Mouse (Mus musculus): ENCODE data around the gene Gsta1. TPM values are rescaled to one million over a fixed set of nuclear protein-coding genes. Genes with fewer than 3 reads are reported as not detected.
"Not testable (repeated sequence)": the region's sequence is repeated elsewhere in the genome, so short reads cannot be mapped to it uniquely, and the experiment has no call there.

The Gsta1 gene
- polyA plus RNA-seq, 1 experiment, result 5.2 TPM

GRCm38 (mm10) chr9:78223221-78223902 lies 7.1 kb upstream of the Gsta1 start:
- H3K36me3 ChIP-seq (ENCODE audit: control insufficient read depth, insufficient read depth), result no peaks in the 10 kb centered on the region
- H3ac ChIP-seq (ENCODE audit: control insufficient read depth, insufficient read length, low read depth), result no peak overlapping the region
- H3K79me2 ChIP-seq (ENCODE audit: control insufficient read depth, insufficient read depth), result no peaks in the 10 kb centered on the region
- TF ChIP-seq USF1 (IDR thresholded peaks at IDR 0.05; ENCODE audit: low read depth), result no peak
- no peak for TF ChIP-seq FOSL1 (IDR thresholded peaks at IDR 0.05; ENCODE audit: insufficient read depth, low read length, poor library complexity, severe bottlenecking)
- TF ChIP-seq MYOG (IDR thresholded peaks at IDR 0.05; ENCODE audit: control insufficient read depth, extremely low read depth, insufficient read length), result no peak
- no peak for TF ChIP-seq MAX (IDR thresholded peaks at IDR 0.05)
- no peak for TF ChIP-seq CTCF (IDR thresholded peaks at IDR 0.05; ENCODE audit: control insufficient read depth, insufficient read depth, insufficient read length)
- no peak for TF ChIP-seq MYOD1 (IDR thresholded peaks at IDR 0.05; ENCODE audit: control insufficient read depth, insufficient read length, low read depth)
- TF ChIP-seq CEBPB (IDR thresholded peaks at IDR 0.05; ENCODE audit: low read depth), result no peak
- H3K4me3 ChIP-seq (ENCODE audit: insufficient read depth, poor library complexity, severe bottlenecking), result no peak overlapping the region
- no peaks in the 10 kb centered on the region for H3K27me3 ChIP-seq (ENCODE audit: control insufficient read depth, insufficient read depth, insufficient read length)
- H3K79me3 ChIP-seq (ENCODE audit: low read depth), result no peaks in the 10 kb centered on the region

GRCm38 (mm10) chr9:78224418-78224817 lies 6.0 kb upstream of the Gsta1 start:
- Histone ChIP-seq H3K27me3 (ENCODE audit: control insufficient read depth, insufficient read depth, insufficient read length) (no peaks in the 10 kb centered on the region), H3ac (ENCODE audit: control insufficient read depth, insufficient read length, low read depth) (no peak overlapping the region), H3K4me3 (ENCODE audit: insufficient read depth, poor library complexity, severe bottlenecking) (no peak overlapping the region), H3K79me2 (ENCODE audit: control insufficient read depth, insufficient read depth) (no peaks in the 10 kb centered on the region), H3K79me3 (ENCODE audit: low read depth) (no peaks in the 10 kb centered on the region), H3K36me3 (ENCODE audit: control insufficient read depth, insufficient read depth) (no peaks in the 10 kb centered on the region)
- TF ChIP-seq MYOG (IDR thresholded peaks at IDR 0.05; ENCODE audit: control insufficient read depth, extremely low read depth, insufficient read length), result no peak
- no peak for TF ChIP-seq CTCF (IDR thresholded peaks at IDR 0.05; ENCODE audit: control insufficient read depth, insufficient read depth, insufficient read length)
- TF ChIP-seq MYOD1 (IDR thresholded peaks at IDR 0.05; ENCODE audit: control insufficient read depth, insufficient read length, low read depth), result no peak
- TF ChIP-seq USF1 (IDR thresholded peaks at IDR 0.05; ENCODE audit: low read depth), result no peak
- no peak for TF ChIP-seq MAX (IDR thresholded peaks at IDR 0.05)
- TF ChIP-seq FOSL1 (IDR thresholded peaks at IDR 0.05; ENCODE audit: insufficient read depth, low read length, poor library complexity, severe bottlenecking), result no peak
- TF ChIP-seq CEBPB (IDR thresholded peaks at IDR 0.05; ENCODE audit: low read depth), result no peak

DNA sequence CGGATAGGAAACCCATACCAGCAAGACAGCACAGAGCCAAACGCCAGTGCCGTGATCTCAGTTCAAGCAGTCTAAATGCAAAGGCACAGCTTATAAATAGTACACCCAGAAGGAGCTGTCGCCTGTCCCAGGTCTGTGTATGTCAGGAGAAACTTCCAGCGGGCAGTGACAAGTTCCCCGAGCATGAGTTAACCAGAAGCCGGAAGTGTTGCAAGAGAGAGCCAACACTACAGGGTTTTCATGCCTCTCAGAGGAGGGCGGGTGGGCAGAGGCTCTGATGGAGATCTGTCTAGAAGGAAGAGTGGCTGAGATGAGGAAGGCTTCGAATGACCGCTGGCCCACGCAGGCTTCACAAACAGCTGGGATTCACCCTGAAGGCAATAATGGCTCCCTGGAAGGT lies 5.2 kb upstream of the Gsta1 start:
- Histone ChIP-seq H3ac (ENCODE audit: control insufficient read depth, insufficient read length, low read depth) (no peak overlapping the region), H3K79me2 (ENCODE audit: control insufficient read depth, insufficient read depth) (no peaks in the 10 kb centered on the region), H3K36me3 (ENCODE audit: control insufficient read depth, insufficient read depth) (no peaks in the 10 kb centered on the region), H3K79me3 (ENCODE audit: low read depth) (no peaks in the 10 kb centered on the region), H3K4me3 (ENCODE audit: insufficient read depth, poor library complexity, severe bottlenecking) (no peak overlapping the region), H3K27me3 (ENCODE audit: control insufficient read depth, insufficient read depth, insufficient read length) (no peaks in the 10 kb centered on the region)
- TF ChIP-seq MYOG (IDR thresholded peaks at IDR 0.05; ENCODE audit: control insufficient read depth, extremely low read depth, insufficient read length) (no peak), MAX (IDR thresholded peaks at IDR 0.05) (no peak), MYOD1 (IDR thresholded peaks at IDR 0.05; ENCODE audit: control insufficient read depth, insufficient read length, low read depth) (no peak), CEBPB (IDR thresholded peaks at IDR 0.05; ENCODE audit: low read depth) (no peak), USF1 (IDR thresholded peaks at IDR 0.05; ENCODE audit: low read depth) (no peak), CTCF (IDR thresholded peaks at IDR 0.05; ENCODE audit: control insufficient read depth, insufficient read depth, insufficient read length) (no peak), FOSL1 (IDR thresholded peaks at IDR 0.05; ENCODE audit: insufficient read depth, low read length, poor library complexity, severe bottlenecking) (no peak)

- Histone ChIP-seq H3K79me2 (ENCODE audit: control insufficient read depth, insufficient read depth) (no peaks in the 10 kb centered on the region), H3K79me3 (ENCODE audit: low read depth) (no peaks in the 10 kb centered on the region), H3K27me3 (ENCODE audit: control insufficient read depth, insufficient read depth, insufficient read length) (no peaks in the 10 kb centered on the region), H3ac (ENCODE audit: control insufficient read depth, insufficient read length, low read depth) (no peak overlapping the region), H3K4me3 (ENCODE audit: insufficient read depth, poor library complexity, severe bottlenecking) (no peak overlapping the region), H3K36me3 (ENCODE audit: control insufficient read depth, insufficient read depth) (no peaks in the 10 kb centered on the region)
- no peak for TF ChIP-seq CTCF (IDR thresholded peaks at IDR 0.05; ENCODE audit: control insufficient read depth, insufficient read depth, insufficient read length)
- TF ChIP-seq MAX (IDR thresholded peaks at IDR 0.05), result no peak
- no peak for TF ChIP-seq USF1 (IDR thresholded peaks at IDR 0.05; ENCODE audit: low read depth)
- TF ChIP-seq CEBPB (IDR thresholded peaks at IDR 0.05; ENCODE audit: low read depth), result no peak
- no peak for TF ChIP-seq FOSL1 (IDR thresholded peaks at IDR 0.05; ENCODE audit: insufficient read depth, low read length, poor library complexity, severe bottlenecking)
- no peak for TF ChIP-seq MYOD1 (IDR thresholded peaks at IDR 0.05; ENCODE audit: control insufficient read depth, insufficient read length, low read depth)
- TF ChIP-seq MYOG (IDR thresholded peaks at IDR 0.05; ENCODE audit: control insufficient read depth, extremely low read depth, insufficient read length), result no peak
Observed at GRCm38 (mm10) chr9:78228122-78228521, 2.3 kb upstream of the Gsta1 start.

GRCm38 (mm10) chr9:78229658-78230057 lies 798 bp upstream of the Gsta1 start:
- not testable (repeated sequence) for H3K4me3 ChIP-seq (ENCODE audit: insufficient read depth, poor library complexity, severe bottlenecking); H3ac ChIP-seq (ENCODE audit: control insufficient read depth, insufficient read length, low read depth); H3K79me2 ChIP-seq (ENCODE audit: control insufficient read depth, insufficient read depth); H3K27me3 ChIP-seq (ENCODE audit: control insufficient read depth, insufficient read depth, insufficient read length); H3K36me3 ChIP-seq (ENCODE audit: control insufficient read depth, insufficient read depth); H3K79me3 ChIP-seq (ENCODE audit: low read depth)

DNA sequence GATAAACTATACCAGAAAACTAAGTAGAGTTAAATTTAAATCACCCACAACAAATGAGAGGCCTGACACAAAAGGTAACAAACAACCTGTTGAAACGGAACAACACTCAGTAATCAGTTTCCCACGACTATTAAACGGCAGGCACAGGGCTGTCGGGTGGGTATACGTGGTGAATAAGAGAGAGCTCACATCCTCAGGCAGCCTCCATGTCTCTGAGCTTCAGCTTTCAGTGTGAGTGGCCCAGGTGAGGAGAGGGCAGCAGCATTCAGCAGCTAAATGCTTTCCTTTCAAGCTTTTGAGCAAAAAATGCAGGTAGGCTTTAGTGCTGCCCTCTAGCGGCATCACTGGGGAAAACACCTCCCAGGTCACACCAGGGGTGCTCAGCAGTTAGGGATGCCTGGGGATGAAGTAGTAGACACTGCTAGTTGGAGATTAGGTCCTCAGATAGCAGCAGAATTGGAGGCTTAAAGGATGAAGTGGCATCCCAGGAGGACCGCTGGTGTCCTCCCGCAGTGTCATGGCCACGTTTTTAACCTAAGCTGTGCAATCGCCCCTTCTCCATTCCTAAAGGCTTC lies 2.8 kb downstream of the Gsta1 start:
- not testable (repeated sequence) for H3K79me3 ChIP-seq (ENCODE audit: low read depth); H3K4me3 ChIP-seq (ENCODE audit: insufficient read depth, poor library complexity, severe bottlenecking); H3ac ChIP-seq (ENCODE audit: control insufficient read depth, insufficient read length, low read depth)

More for the DNA sequence above, 2.8 kb downstream of the Gsta1 start:
- H3K27me3 ChIP-seq (ENCODE audit: control insufficient read depth, insufficient read depth, insufficient read length); H3K79me2 ChIP-seq (ENCODE audit: control insufficient read depth, insufficient read depth); H3K36me3 ChIP-seq (ENCODE audit: control insufficient read depth, insufficient read depth): not testable (repeated sequence)

All from C2C12 (cell line).